Mouse (Mus musculus): ENCODE data around the gene Rbfox3. TPM values are rescaled to one million over a fixed set of nuclear protein-coding genes. Genes with fewer than 3 reads are reported as not detected.

The Rbfox3 gene
- total RNA-seq, 2 experiments from 2014 or later = 0.09 TPM; not detected in 1

DNA sequence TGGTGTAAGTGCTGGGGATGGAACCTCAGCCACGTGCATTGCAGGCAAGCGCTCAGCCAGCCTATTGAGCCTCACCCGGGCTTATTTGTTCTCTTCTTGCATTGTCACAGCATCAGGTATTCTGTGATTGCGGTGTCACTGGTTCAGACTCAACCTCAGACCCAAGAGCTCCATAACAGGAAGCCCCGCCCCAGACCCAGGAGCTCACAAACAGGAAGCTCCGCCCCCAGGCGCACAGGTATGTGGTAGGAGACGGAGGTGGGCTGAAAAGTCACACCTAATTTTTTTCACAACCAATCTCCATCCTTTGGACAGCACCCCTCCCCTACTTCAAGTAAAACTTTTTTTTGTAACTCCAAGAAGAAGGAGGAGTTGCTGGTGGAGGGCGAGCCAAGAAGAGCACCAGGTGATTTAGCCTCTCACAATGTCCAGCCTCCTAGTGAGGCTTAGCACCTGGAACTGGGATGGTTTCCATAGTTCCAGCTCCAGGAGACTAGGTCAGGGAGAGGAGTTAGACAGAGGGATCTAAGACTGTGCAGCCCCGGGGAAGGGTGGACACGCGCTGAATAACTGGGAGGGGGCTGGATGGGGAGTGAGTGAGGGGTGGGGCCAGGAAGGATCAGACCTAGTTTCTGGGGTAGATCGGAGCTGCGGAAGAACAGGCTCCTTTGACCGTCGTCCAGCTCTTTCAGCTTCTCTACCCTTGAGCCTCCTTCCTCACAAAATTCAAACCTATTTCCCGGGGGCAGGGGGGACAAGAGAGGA, 302.0 kb downstream of the Rbfox3 start:
- no peak for DNase-seq (ENCODE audit: low spot score)

DNA sequence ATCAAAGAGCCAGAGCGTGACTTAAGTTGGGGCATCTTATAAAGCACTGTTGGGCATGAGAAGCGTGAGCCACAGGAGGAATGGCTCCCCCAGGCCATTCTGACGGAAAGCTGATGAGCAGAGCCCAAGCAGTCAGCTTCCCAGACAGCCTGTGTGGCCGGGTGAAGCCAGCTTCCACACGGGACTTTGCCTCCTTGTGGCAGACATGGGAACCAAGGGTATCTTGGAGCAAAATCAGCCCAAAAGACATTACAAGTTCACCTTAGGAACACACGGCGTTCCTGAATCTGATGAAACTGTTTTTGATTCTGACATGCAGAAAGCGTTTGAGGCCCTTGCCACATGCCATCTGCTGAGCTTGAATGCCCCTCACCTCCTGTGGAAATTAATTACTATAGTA, 303.5 kb downstream of the Rbfox3 start:
- no peak for DNase-seq (ENCODE audit: low spot score)

DNA sequence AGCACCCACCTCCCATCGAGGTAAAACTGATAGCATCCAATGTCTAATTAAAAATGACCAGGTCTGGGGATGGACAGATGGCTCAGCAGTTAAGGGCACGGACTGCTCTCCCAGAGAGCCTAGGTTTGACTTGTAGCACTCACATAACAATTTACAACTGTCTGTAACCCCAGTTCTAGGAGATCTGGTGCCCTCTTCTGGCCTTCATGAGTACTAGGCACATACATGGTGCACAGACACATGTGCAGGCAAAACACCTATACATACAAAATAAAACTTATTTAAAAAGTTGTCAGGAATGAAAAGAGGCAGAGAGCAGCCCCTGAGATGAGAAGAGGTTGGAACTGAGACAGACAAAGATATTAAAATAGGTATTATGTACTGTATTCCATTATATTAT, 305.8 kb downstream of the Rbfox3 start:
- DNase-seq (ENCODE audit: low spot score) = no peak

DNA sequence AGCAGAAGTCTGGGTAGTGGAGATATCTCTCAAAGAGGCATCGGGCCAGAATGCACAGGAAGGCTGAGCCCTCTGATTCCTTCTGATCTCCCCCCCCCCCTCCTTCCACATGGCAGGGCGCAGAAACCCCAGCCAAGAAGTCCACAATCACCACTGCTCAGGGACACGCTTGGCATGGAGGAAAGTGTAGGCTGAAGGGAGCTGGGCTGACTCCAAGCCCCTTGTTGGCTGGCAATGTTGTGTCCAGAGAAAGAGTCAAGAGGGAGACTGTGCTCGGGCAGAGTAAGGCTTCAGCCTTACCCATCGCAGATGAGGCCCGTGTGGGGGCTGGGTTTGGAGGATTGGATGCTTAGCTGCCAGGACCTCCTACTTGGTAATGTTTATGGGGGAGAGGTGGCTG, 307.2 kb downstream of the Rbfox3 start:
- no peak for DNase-seq (ENCODE audit: low spot score)

DNA sequence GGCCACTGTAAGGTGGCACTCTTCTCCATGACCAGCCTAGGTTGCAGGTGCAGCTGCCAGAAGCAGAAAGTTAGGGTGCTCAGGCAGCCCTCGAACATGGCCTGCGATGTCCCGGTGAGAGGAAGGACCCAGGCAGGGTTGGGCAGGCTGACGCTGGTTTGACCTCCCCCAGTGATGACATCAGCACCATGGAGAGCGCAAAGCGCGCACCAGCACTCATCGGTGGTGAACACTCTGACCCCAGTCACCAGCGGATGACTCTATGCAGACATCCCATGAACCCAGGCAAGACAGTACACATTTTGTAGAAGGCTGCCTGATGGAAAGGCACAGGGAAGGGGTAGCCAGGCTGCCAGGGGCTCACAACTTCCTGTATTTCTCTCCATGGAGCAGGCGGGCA, 308.3 kb downstream of the Rbfox3 start:
- DNase-seq (ENCODE audit: low spot score) = no peak

DNA sequence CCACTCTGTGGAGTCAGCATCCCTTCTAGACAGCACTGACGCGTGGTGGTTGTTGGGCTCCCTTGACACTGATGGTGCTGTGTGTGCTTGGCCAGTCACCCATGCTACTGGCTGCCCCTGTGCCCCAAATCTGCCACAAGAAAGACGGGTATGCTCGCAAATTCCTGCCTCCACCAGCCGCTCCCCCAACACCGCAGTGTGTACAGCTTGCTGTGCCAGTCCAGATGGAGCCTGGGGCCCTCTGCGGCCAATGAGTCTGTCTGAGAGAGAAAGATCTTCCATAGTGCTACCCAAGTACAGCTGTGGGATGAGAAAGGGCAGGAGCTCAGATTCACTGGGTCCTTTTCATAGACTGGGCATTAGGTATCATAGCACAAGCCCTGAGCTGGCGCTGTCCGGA, 309.9 kb downstream of the Rbfox3 start:
- no peak for DNase-seq (ENCODE audit: low spot score)

DNA sequence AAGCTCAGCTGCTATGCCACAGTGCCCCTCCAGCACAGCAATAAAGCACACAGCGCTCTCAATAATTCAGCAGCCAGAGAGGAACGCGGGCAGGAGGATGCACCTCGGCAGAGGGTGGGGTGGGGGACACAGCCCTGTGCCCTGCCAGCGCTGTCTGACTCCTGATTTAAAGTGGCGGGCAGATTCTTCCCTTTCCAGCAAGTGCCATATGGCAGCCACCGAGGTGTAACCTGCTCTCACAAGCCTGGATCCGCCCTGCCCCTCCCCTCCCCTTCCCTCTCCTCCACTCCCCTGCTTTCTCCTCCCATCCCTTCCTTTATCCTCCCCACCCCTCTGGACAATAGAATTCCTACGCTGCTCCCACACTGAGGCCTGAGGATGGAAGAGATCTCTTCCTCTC, 311.2 kb downstream of the Rbfox3 start:
- DNase-seq (ENCODE audit: low spot score) = no peak

DNA sequence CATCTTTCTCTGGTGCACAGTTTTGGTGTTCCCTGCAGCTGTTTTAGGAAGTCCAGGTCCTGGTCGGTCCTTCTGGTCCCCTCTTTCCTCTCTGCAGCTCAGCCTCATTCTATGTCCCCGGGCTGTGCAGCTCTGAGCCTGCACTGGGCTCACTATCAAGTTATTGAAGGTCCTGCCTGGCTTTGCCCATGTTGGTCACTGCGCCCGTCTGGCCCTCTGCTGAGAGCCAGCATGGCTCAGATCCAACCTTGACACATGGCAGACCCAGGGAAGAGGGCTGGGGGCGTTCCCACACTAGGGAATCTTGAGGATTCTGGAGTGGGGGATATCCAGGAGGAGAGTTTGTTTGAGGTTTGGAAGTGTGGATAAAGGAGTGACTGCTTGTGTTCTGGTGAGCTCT, 312.7 kb downstream of the Rbfox3 start:
- no peak for DNase-seq (ENCODE audit: low spot score)

DNA sequence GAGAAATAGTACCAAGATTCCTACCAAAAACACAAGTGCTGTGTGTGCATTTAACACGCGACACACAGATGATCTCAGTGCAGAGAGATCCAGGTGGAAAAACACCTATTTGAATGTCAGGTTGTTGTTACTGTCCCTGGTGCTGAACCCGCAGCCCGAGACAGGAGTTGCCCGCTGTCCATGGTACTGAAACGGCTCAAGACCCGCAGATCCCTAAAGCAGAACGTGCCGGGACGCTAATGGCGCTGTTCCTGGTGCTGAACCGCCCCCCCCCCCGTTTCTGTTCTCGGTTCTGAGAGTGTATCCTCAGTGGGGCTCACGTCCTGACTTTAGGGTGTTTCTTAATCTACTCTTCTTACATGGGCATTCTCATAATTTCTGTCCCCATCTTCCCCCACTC, 326.6 kb downstream of the Rbfox3 start:
- DNase-seq (ENCODE audit: low spot score) = peak; percentile 59

DNA sequence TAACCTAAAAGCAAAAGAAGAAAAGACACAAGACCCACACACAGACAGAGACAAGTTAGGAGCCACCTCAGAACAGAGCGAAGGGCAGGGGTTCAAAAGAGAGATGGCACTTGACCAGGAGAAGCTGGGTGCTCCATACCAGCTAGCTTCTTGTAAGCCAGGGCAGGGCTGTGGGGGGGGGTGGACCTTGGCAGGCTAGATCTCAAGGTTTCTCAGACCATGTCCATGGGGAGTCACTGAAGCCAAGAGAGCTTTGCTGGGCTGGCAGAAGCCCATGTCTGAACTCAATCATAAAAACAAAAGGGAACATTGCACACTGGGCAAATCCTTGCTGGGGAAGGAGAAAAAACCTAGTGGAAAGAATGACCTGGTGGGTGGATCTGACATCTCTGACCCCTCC, 327.4 kb downstream of the Rbfox3 start:
- no peak for DNase-seq (ENCODE audit: low spot score)

DNA sequence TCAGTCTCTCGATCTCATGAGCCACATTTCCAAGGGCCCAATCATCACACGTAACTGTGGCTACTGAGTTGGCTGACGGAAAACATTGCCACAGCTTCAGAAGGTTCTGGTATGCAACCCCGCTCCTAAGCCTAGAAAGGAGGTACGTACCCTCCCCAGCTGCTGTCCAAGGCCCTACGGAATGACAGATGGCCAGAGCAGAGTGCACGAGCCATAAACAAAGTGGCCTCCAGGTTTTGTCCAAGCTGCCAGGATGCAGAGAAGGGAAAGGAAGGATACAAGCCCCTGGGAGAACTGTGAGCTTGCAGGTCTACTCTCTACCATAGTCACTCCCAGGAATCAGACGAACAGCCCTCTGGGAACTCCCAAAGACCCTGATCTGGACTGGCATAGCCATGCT, 327.8 kb downstream of the Rbfox3 start:
- no peak for DNase-seq (ENCODE audit: low spot score)

DNA sequence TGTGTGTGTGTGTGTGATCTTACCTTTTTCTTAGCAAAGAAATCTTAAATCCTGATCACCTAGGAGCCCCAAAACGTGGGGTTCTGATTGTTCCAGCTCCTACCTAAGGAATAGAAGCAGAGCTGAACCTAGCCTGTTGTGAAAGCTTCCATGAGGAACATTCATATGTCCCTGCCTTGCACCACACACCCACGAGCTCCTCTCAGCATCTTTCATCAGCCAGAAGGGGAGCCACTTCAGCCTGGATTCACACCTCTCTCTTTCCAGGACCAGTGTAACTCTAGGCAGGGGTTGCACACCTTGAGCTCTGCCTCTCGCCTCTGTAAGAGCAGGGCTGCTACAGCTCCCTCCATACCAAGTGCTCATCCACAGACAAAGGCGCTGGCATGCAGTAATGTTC, 330.4 kb downstream of the Rbfox3 start:
- no peak for DNase-seq (ENCODE audit: low spot score)

DNA sequence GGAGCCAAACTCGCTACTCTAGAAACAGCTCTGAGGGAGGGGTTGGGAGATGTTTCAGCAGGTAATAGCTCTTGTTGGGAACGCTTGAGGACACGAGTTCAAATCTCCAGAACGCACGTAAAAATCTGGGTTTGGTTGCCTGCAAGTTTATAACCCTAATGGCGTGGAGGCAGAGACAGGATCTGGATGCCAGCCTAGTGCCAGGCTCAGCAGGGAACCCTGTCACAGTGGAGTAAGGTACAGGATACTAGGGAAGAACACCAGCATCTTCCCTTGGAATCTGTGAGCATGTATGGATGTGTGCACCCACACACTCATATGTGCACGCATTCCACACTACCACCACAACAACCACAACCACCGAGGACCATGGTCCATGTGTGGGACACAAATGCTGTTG, 331.8 kb downstream of the Rbfox3 start:
- no peak for DNase-seq (ENCODE audit: low spot score)

DNA sequence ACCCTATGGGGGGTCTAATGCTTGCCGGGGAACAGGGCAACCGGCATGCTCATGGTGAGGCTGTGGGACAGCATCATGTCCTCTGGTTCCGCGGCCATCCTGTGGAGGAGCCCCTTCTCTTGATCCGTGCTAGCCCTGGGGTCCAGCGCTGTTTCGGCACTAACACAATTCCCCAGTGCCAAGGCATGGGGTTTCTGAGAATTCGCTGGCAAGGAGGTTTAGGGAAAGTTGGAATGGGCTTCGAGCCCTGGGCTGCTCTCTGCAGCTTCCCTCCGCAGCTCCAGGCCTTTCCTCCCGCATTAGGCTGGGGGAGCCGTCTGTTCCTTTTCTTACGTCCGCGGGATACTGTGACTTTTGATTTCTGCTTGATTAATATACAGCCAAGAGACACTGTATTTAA, 334.1 kb downstream of the Rbfox3 start:
- DNase-seq (ENCODE audit: low spot score) = no peak

DNA sequence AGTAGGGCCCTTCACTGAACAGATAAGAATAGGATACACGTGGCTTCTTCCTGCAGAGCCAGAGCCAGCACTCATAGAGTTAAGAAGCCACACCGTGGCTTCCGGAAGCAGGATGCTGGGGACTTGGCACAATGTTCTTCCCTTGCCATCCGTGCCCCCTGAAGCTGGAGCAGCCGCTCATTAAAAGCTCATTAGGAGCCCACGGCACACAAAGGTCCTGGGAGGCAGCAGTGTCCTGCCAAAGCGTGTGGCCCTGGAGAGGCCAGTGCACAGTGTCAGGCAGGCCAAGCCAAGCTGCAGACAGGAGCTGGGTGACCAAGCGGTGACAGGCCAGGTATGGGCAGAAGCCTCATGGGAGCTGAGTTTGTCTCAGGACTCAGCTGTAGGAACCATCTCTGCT, 334.8 kb downstream of the Rbfox3 start:
- DNase-seq (ENCODE audit: low spot score) = no peak

DNA sequence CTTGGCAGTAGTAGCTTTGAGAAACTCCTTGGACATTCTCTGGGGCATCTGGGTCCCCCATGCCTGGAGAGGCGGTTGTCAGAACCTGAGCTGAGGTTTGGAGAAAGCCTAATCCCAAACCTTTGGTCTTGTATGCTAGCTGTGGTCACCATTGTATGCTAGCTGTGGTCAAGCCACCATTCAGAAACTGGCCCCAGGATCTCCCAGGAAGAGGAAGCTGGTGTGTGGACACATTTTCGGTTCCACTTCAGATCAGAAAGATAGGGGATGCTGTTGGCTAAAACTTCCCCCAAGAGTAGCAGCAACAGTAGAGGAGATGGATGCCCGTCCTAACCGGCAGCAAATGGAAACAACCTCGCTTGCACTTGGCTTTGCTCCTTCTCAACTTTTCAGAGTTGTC, 337.0 kb downstream of the Rbfox3 start:
- no peak for DNase-seq (ENCODE audit: low spot score)

DNA sequence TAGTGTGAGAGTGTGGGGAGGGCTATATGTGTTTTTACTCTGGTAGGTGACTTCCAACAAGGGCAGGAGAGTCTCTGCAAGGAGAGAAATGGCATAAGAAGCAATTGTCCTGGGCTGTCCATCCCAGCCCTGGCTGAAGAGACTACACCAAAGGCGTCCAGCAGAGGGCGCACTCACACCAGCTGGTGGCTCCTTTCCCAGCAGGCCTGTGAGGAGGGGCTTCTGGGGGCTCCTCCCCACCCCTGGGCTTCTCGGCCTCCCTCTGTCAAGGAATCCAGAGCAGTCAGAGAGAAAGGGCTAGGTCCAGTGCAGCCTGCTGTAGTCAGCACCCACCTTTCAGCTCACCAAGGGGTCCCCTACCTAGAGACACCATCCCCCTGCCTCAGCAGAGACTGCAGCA, 337.8 kb downstream of the Rbfox3 start:
- DNase-seq (ENCODE audit: low spot score) = peak; percentile 22

DNA sequence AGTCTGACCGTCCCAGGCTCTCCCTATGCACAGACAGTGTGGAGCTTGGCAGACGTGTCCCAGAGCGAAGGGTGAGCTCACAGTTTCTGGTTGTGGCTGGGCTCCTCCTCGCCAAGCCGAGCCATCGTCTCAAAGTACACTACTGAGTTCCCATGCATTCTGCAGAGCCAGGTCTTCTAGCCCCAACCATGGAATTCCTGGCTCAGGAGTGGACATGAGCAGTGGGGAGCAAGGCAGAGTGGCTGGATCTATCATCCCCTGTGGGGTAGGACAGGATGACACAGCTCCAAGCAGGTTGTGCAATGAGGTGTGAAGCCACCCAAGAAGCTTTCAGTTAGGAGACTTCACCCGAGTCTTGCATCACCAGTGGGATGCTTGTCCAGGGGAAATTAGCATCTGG, 338.4 kb downstream of the Rbfox3 start:
- peak; percentile 2 for DNase-seq (ENCODE audit: low spot score)

DNA sequence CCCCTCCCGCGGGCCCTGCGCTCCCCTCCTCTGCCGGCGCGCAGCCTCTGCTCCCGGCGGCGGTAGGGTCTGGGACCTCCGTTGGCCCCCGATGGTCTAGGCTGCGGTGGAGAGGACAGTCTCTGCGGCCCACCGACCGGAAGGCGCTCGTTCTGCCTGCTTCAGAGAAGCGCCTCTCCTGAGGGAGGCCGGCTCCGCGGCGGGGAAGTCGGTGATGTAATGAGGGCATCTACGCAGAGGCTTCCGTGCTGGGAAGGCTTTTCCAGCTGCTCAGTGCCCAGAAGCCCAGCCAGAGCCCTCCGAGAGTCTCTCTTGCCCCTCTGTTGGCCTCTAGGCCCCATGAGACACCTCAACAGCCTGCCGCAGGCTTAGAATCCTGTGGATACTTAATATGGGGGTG, 341.2 kb downstream of the Rbfox3 start:
- no peak for DNase-seq (ENCODE audit: low spot score)

DNA sequence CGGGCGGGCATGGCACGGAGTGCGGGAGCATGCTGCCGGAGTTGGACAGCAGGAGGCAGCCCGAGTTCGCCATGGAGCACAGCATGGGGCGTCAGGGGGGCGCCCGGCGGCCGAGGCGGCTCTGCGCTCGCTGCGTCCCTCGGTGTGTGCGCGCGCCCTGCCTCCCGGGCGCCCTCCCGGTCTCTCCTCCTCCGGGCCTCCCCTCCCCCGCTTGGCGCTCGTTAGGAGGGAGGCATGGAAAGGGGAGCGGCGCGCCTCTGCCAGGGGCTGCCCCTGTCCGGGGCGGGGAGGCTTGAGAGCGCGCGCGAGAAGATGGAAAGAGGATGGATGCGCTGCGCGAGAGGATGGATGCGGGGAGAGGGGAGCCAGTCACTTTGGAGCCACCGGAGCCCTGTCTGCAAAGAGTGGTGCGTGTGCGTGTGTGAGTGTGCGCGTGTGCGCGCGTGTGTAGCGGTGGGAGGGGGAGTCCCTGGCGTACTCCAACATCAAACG, 341.8 kb downstream of the Rbfox3 start:
- no peak for DNase-seq (ENCODE audit: low spot score)

DNA sequence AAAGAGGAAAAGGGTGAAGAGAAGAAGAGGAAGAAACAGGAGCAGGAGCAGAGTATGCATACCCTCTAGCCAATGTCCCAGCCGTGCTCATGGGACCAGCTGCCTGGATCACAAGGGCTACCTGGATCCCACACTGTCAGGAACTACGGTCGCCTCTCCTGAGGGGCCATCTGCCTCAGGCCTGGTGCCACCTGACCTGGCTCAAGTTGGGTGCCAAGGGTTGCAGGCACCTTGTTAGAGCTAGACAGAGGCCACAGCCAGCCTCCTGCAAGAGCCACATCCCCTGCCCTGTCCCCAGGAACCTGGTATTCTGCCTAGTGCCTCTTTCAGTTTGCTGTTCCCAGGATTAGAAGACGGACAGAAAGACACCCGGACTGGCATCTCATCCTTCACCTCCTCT, 347.5 kb downstream of the Rbfox3 start:
- DNase-seq (ENCODE audit: low spot score) = no peak

DNA sequence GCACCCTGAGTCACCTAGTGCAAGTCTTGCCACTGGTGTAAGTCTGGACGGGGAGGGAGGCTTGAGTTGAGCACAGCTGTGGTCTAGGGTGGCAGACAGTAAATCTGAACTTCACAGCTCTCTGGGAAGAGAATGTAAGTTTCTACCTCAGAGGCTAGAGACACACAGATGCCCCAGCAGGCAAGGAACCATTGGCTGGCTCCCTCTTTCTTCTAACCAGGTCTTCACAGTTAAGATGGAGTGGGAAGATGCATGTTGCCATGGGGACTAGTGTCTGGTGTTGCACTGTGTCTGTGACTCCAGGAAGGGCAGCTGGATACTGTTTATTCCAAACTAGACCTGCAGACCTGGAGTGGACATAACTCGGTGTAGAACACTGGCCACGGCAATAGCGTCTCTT, 348.6 kb downstream of the Rbfox3 start:
- no peak for DNase-seq (ENCODE audit: low spot score)

DNA sequence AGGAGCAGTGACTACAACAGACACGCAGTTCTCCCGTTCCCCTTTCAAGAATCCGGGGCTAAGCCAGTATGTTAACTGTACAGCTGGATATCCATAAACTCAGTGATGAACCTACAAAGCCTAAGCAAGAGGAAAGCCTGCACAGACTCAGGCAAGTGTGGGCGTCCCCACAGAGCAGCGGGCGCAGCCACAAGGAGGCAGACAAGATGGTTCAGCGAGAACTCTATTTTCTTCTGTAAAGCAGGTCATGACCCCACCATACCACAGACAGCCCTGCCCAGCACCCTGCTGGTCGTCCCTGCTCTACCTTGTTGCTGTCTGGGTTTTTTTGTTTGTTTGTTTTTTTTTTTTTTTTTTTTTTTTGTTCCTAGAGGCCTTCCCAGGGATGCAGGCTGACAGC, 353.2 kb downstream of the Rbfox3 start:
- DNase-seq (ENCODE audit: low spot score) = no peak

DNA sequence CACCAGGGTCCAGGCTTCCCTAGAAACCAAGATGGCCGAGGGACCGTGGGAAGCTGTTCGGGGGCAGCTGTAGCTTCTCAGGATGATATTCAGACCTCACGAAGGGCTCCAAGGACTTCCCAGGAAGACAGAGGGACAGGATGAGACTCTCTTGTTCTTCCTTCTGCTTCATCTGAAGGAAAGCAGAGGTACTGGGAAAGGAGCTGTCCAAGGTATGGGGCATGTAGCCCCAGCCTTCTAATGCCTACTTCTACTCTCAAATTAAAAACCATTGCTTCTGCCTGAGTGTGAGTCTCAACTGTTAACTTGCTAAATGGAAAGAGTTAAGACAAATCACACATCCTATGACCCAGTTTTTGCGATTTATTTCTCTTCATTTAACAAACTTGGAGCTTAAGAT, 355.8 kb downstream of the Rbfox3 start:
- DNase-seq (ENCODE audit: low spot score) = no peak

All from gastrocnemius, adult 18-20 months (tissue).